21 mouse cellular contexts compared by ENCODE assay signal in the genomic region with DNA sequence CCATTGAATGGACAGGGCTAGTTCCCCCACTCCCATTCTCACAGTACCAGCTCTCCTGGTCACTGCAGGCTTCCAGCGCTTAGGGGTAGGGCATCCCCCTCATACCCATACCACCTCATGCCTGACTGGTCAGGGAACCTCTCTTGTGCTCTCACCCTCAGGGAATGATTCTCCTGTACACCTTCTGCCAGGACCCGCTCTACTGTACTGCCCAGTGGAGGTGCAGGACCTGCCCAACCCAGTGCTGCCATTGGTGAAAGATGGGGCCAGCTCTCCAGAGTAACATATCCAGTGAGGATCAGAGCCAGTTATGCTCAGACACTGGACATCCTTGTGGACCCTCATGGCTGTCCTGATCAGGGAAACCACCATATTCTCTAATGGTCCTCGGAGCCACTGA.
DNase-seq lines count a peak whose midpoint lies in the region; ATAC-seq lines count a peak whose summit lies in the region.
"Had no signal": no experiment of that assay in that cellular context is flagged by ENCODE, and none has a peak within 500 bp of the region (broad histone marks: within the 10 kb centered on the region; RNA-seq: fewer than 3 reads in every experiment).

No protein-coding gene starts in this region.

- DNase-seq in embryonic facial prominence, embryonic 11.5 days (ENCODE audit: low spot score) = no peak
- no peak for DNase-seq in embryonic facial prominence, embryonic 10.5 days (ENCODE audit: low spot score)
- DNase-seq in kidney, postnatal 14 days = no peak
- no peak for DNase-seq in c-Kit-positive CD71-positive TER-119-positive erythroid progenitor cells, embryonic 14.5 days (ENCODE audit: low spot score)
- DNase-seq: adrenal gland, postnatal 10 days; B cell, adult 2 months; cerebellum, adult 11-12 months; cerebellum, adult 9-10 months; cerebellum, postnatal 25 days; gastrocnemius, postnatal 10 days; heart, postnatal 14 days had no signal

- 89% methylated on average over 3 of the region's 3 CpGs for WGBS in embryonic facial prominence, embryonic 11.5 days
- WGBS in embryonic facial prominence, embryonic 10.5 days = 85% methylated on average over 3 of the region's 3 CpGs
- 96% methylated on average over 3 of the region's 3 CpGs for WGBS in kidney, embryonic 16.5 days
- 94% methylated on average over 3 of the region's 3 CpGs for WGBS in midbrain, embryonic 13.5 days
- WGBS in midbrain, embryonic 15.5 days = 95% methylated on average over 3 of the region's 3 CpGs
- 87% methylated on average over 3 of the region's 3 CpGs for WGBS in limb, embryonic 12.5 days

- no peaks in the 10 kb centered on the region for H3K36me3 ChIP-seq in embryonic facial prominence, embryonic 11.5 days (replicated peaks; ENCODE audit: control insufficient read depth, insufficient read depth, low read depth, low read length)
- H3K36me3 ChIP-seq in embryonic facial prominence, embryonic 10.5 days (replicated peaks) = no peaks in the 10 kb centered on the region
- H3K36me3 ChIP-seq in kidney, embryonic 16.5 days (ENCODE audit: insufficient read depth, low read length) = no peaks in the 10 kb centered on the region
- H3K36me3 ChIP-seq in midbrain, embryonic 13.5 days = no peaks in the 10 kb centered on the region
- no peaks in the 10 kb centered on the region for H3K36me3 ChIP-seq in midbrain, embryonic 15.5 days (replicated peaks)
- no peaks in the 10 kb centered on the region for H3K36me3 ChIP-seq in limb, embryonic 12.5 days
- H3K36me3 ChIP-seq: forebrain, embryonic 12.5 days; G1E; heart, embryonic 12.5 days; hindbrain, embryonic 15.5 days had no signal

- no peak overlapping the region for H3K4me2 ChIP-seq in embryonic facial prominence, embryonic 11.5 days (ENCODE audit: low read depth, low read length)
- H3K4me2 ChIP-seq in kidney, embryonic 16.5 days (replicated peaks; ENCODE audit: low read depth, low read length) = no peak overlapping the region
- no peak overlapping the region for H3K4me2 ChIP-seq in midbrain, embryonic 13.5 days (replicated peaks)
- H3K4me2 ChIP-seq in midbrain, embryonic 15.5 days = no peak overlapping the region
- no peak overlapping the region for H3K4me2 ChIP-seq in limb, embryonic 12.5 days
- H3K4me2 ChIP-seq: forebrain, embryonic 12.5 days; heart, embryonic 12.5 days; hindbrain, embryonic 15.5 days had no signal

- no peaks in the 10 kb centered on the region for H3K9me3 ChIP-seq in embryonic facial prominence, embryonic 11.5 days (replicated peaks; ENCODE audit: control insufficient read depth, low read length)
- H3K9me3 ChIP-seq in embryonic facial prominence, embryonic 10.5 days = no peaks in the 10 kb centered on the region
- H3K9me3 ChIP-seq in kidney, embryonic 16.5 days (ENCODE audit: low read length) = no peaks in the 10 kb centered on the region
- no peaks in the 10 kb centered on the region for H3K9me3 ChIP-seq in midbrain, embryonic 13.5 days
- no peaks in the 10 kb centered on the region for H3K9me3 ChIP-seq in midbrain, embryonic 15.5 days
- H3K9me3 ChIP-seq in limb, embryonic 12.5 days = no peaks in the 10 kb centered on the region
- H3K9me3 ChIP-seq: forebrain, embryonic 12.5 days; heart, embryonic 12.5 days; hindbrain, embryonic 15.5 days had no signal

- no peaks in the 10 kb centered on the region for H3K4me1 ChIP-seq in embryonic facial prominence, embryonic 11.5 days (ENCODE audit: control insufficient read depth, insufficient read depth, low read length)
- no peaks in the 10 kb centered on the region for H3K4me1 ChIP-seq in embryonic facial prominence, embryonic 10.5 days
- no peaks in the 10 kb centered on the region for H3K4me1 ChIP-seq in kidney, embryonic 16.5 days (ENCODE audit: insufficient read depth, low read length)
- H3K4me1 ChIP-seq in midbrain, embryonic 13.5 days (replicated peaks) = no peaks in the 10 kb centered on the region
- no peaks in the 10 kb centered on the region for H3K4me1 ChIP-seq in midbrain, embryonic 15.5 days
- no peaks in the 10 kb centered on the region for H3K4me1 ChIP-seq in limb, embryonic 12.5 days (replicated peaks)
- H3K4me1 ChIP-seq: forebrain, embryonic 12.5 days; heart, embryonic 12.5 days; hindbrain, embryonic 15.5 days had no signal

- no peak overlapping the region for H3K9ac ChIP-seq in embryonic facial prominence, embryonic 11.5 days (replicated peaks; ENCODE audit: low read length)
- H3K9ac ChIP-seq in kidney, embryonic 16.5 days (replicated peaks; ENCODE audit: low read length) = no peak overlapping the region
- H3K9ac ChIP-seq in midbrain, embryonic 13.5 days (replicated peaks) = no peak overlapping the region
- no peak overlapping the region for H3K9ac ChIP-seq in midbrain, embryonic 15.5 days
- no peak overlapping the region for H3K9ac ChIP-seq in limb, embryonic 12.5 days (replicated peaks)
- H3K9ac ChIP-seq: forebrain, embryonic 12.5 days; heart, embryonic 12.5 days; hindbrain, embryonic 15.5 days had no signal

- no peaks in the 10 kb centered on the region for H3K27me3 ChIP-seq in embryonic facial prominence, embryonic 11.5 days (ENCODE audit: control insufficient read depth, insufficient read depth, low read length)
- H3K27me3 ChIP-seq in embryonic facial prominence, embryonic 10.5 days (replicated peaks; ENCODE audit: low read depth, poor library complexity, severe bottlenecking) = no peaks in the 10 kb centered on the region
- H3K27me3 ChIP-seq in kidney, embryonic 16.5 days (ENCODE audit: insufficient read depth, low read length) = no peaks in the 10 kb centered on the region
- no peaks in the 10 kb centered on the region for H3K27me3 ChIP-seq in midbrain, embryonic 13.5 days
- H3K27me3 ChIP-seq in midbrain, embryonic 15.5 days (replicated peaks) = no peaks in the 10 kb centered on the region
- H3K27me3 ChIP-seq in limb, embryonic 12.5 days = no peaks in the 10 kb centered on the region
- H3K27me3 ChIP-seq: forebrain, embryonic 12.5 days; heart, embryonic 12.5 days; hindbrain, embryonic 15.5 days had no signal

- ATAC-seq in embryonic facial prominence, embryonic 11.5 days (replicated peaks; ENCODE audit: insufficient number of reproducible peaks, low FRiP score, low TSS enrichment, low read depth) = peak; percentile 70
- ATAC-seq in kidney, embryonic 16.5 days (ENCODE audit: low FRiP score, low TSS enrichment) = peak; percentile 51; the same call in 1 of the 2 replicates
- peak; percentile 34; the same call in 1 of the 2 replicates for ATAC-seq in midbrain, embryonic 13.5 days
- no peak for ATAC-seq in midbrain, embryonic 15.5 days (replicated peaks)
- ATAC-seq in limb, embryonic 12.5 days (ENCODE audit: insufficient number of reproducible peaks, insufficient read depth, low FRiP score, low TSS enrichment, low read depth) = peak; percentile 26; the same call in 1 of the 2 replicates
- ATAC-seq: CD4-positive, CD25-positive, alpha-beta regulatory T cell, adult 4 months; forebrain, embryonic 16.5 days had no signal

- H3K27ac ChIP-seq in embryonic facial prominence, embryonic 11.5 days (replicated peaks; ENCODE audit: low read depth, low read length) = no peak overlapping the region
- H3K27ac ChIP-seq in embryonic facial prominence, embryonic 10.5 days (replicated peaks) = no peak overlapping the region
- no peak overlapping the region for H3K27ac ChIP-seq in kidney, embryonic 16.5 days (ENCODE audit: low read length)
- H3K27ac ChIP-seq in midbrain, embryonic 13.5 days = no peak overlapping the region
- no peak overlapping the region for H3K27ac ChIP-seq in midbrain, embryonic 15.5 days
- no peak overlapping the region for H3K27ac ChIP-seq in limb, embryonic 12.5 days
- H3K27ac ChIP-seq: forebrain, embryonic 12.5 days; hindbrain, embryonic 15.5 days had no signal

- no peak overlapping the region for H3K4me3 ChIP-seq in embryonic facial prominence, embryonic 11.5 days (ENCODE audit: low read depth, low read length)
- no peak overlapping the region for H3K4me3 ChIP-seq in embryonic facial prominence, embryonic 10.5 days
- H3K4me3 ChIP-seq in kidney, embryonic 16.5 days (ENCODE audit: low read length) = no peak overlapping the region
- no peak overlapping the region for H3K4me3 ChIP-seq in midbrain, embryonic 13.5 days (replicated peaks)
- H3K4me3 ChIP-seq in midbrain, embryonic 15.5 days = no peak overlapping the region
- no peak overlapping the region for H3K4me3 ChIP-seq in limb, embryonic 12.5 days (replicated peaks)
- H3K4me3 ChIP-seq: forebrain, embryonic 12.5 days; heart, embryonic 12.5 days; hindbrain, embryonic 15.5 days had no signal
